Mouse (Mus musculus) limb, embryonic 10.5 days (tissue): ENCODE measurements at regions not wholly inside any gene's neighbourhood (a gene's known extent, or its start where the extent isn't known, plus 50 kb on each side); places are given as distances from the start of the nearest gene placed in this dataset.

Source experiments
- DNase-seq: peaks from one replicate; pipeline ENCODE4 v3.0.0-alpha.2; 2017; ENCODE audit warnings: low spot score
- H3K27ac ChIP-seq: fragments of 300-500 bp; sonication (generic); 2 replicates; pipeline ENCODE4 v1.5.1; 2016; ENCODE audit warnings: mild to moderate bottlenecking
- H3K27me3 ChIP-seq: fragments of 300-500 bp; sonication (generic); 2 replicates; pipeline ENCODE4 v1.6.1; 2016; ENCODE audit warnings: low read depth, mild to moderate bottlenecking; ENCODE audit not compliant: poor library complexity, severe bottlenecking
- H3K36me3 ChIP-seq: fragments of 300-500 bp; sonication (generic); 2 replicates; pipeline ENCODE4 v1.6.1; 2016; ENCODE audit warnings: mild to moderate bottlenecking, moderate library complexity
- H3K4me1 ChIP-seq: fragments of 300-500 bp; sonication (generic); 2 replicates; pipeline ENCODE4 v1.6.1; 2016
- H3K4me3 ChIP-seq: fragments of 300-500 bp; sonication (generic); 2 replicates; pipeline ENCODE4 v1.5.1; 2016; ENCODE audit warnings: mild to moderate bottlenecking, moderate library complexity
- H3K9me3 ChIP-seq: fragments of 300-500 bp; sonication (generic); replicated peaks from 2 replicates; pipeline ENCODE4 v1.6.1; 2016; ENCODE audit warnings: mild to moderate bottlenecking
- WGBS: fragments of 180-500 bp; shearing (Covaris S2); methylation state at CpG from one replicate; pipeline ENCODE4 v1.1.7; 2016; 5-methylcytosine and 5-hydroxymethylcytosine counted together

DNA sequence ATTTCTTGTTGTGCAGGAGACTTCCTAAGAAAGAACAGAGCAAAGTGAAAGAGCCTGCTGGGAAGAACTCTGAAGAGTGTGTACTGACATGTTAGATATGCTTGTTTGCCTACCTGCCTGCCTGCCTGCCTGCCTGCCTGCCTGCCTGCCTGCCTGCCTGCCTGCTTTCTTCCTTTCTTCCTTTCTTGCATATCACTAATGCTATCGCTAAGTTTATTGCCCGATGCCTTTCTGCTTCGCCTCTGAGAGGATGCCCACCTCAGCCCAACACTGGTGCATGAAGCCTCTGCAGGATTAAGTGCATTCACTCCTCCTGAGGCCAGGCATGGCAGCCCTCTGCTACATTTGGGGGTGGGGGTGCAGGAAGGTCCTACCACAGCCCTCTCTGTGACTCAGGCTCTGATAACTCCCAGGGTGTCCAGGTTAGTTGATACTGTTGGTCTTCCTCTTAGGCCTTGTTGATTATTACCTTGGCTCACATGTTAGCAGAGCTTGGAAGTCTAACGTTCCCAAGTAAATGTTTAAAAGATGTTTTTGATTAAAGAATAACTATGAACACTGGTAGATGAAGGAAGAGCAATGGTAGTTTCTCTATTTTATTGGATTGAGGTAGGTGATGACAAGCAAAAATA, 547.6 kb downstream of the Etv1 start:
- no peaks in the 10 kb centered on the region for H3K36me3 ChIP-seq
- whole genome bisulfite sequencing: 79% methylated on average over 4 of the region's 4 CpGs
- peaks cover 13% of the 10 kb centered on the region; the same call in 1 of the 2 replicates for H3K4me1 ChIP-seq
- H3K4me3 ChIP-seq: no peak overlapping the region
- no peak for DNase-seq
- no peaks in the 10 kb centered on the region for H3K27me3 ChIP-seq
- no peaks in the 10 kb centered on the region for H3K9me3 ChIP-seq
- no peak overlapping the region for H3K27ac ChIP-seq

DNA sequence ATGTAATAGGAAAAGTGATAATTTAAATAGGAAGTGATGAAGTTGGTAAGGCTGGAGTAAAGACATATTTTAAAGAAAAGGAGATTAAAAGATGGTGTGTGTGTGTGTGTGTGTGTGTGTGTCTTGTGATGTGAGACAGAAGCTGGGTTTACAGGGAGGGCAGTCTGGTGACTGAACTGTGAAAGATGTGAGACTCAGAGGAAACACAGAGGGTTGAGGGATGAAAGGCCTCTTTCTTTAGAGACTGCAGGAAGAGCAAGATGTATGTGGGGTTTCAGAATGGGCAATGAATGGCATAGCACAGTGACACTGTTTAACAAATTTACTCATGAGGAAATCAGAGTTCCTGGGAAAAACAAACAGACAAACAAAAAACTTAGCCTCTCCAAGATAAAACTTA, 549.2 kb downstream of the Etv1 start:
- H3K4me3 ChIP-seq: no peak overlapping the region
- H3K27me3 ChIP-seq: no peaks in the 10 kb centered on the region
- no peak overlapping the region for H3K27ac ChIP-seq
- DNase-seq: no peak
- peaks cover 13% of the 10 kb centered on the region; the same call in 1 of the 2 replicates for H3K4me1 ChIP-seq
- no peaks in the 10 kb centered on the region for H3K9me3 ChIP-seq
- H3K36me3 ChIP-seq: no peaks in the 10 kb centered on the region

DNA sequence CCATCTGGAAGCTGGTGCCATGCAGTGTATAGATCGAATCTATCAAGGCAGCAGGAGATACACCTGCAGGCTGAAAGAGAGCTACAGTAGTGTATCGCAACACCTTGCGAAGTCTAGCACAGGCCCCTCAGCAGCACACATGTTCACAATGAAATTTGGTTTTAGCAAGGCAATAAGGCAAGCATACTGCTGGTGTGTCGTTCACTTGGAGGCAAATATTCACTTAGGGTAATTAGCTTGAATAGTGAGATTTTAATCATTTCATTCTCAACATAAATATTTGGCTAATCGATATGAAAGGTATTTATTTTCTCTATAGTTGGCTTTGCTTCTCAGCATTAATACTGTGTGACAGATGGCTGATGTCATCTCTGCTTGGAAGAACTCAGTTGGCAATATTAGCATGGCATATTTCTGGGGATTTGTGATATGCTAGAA, 559.9 kb downstream of the Etv1 start:
- Histone ChIP-seq H3K36me3 (no peaks in the 10 kb centered on the region), H3K9me3 (no peaks in the 10 kb centered on the region), H3K4me3 (no peak overlapping the region), H3K27ac (no peak overlapping the region), H3K27me3 (no peaks in the 10 kb centered on the region), H3K4me1 (no peaks in the 10 kb centered on the region)
- 96% methylated on average over 5 of the region's 5 CpGs for WGBS
- DNase-seq: no peak

DNA sequence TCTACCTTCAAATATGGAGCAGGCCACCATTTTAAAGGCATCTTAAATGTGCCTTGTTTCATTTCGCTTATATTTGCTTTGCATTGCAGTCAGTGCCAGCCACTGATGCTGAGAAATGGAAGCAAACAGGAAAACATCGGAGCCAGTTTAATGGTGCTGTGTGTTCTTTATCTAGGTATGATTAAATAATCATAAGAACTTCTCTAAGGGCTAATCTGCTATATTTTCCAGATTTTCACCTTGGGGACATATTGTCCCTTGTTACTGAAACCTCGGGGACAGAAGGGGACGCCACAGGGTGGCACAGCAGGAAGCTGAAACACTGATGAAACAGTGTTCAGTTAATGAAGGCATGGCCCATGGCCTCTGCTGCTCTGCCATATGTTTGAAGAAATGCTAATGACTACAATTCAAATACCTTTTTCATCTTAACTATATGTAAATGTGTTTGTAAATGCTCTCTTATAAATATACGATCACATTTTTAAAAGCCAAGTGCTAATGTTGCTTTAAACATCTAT, 562.6 kb downstream of the Etv1 start:
- Histone ChIP-seq H3K27ac (no peak overlapping the region), H3K4me3 (no peak overlapping the region), H3K4me1 (no peaks in the 10 kb centered on the region), H3K9me3 (no peaks in the 10 kb centered on the region), H3K27me3 (no peaks in the 10 kb centered on the region), H3K36me3 (no peaks in the 10 kb centered on the region)
- 85% methylated on average over 5 of the region's 5 CpGs for WGBS
- no peak for DNase-seq

DNA sequence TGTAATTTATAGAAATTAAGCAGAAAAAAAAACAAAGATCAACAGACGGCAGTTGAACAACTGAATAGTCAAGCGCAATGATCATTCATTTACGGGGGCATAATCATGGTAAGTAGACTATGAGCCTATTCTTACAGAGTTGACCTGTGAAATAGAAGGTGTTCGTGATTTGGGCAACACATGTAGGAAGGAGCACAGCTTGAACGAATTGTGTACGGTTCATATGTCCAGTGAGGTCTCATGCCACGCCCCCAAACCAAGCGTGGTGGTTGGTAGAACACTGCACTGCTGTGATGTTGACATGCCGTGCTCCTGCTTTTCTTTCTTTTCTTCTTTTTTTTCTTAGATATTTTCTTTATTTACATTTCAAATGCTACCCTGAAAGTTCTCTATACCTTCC, 563.1 kb downstream of the Etv1 start:
- Histone ChIP-seq H3K36me3 (no peaks in the 10 kb centered on the region), H3K4me1 (no peaks in the 10 kb centered on the region), H3K27me3 (no peaks in the 10 kb centered on the region), H3K4me3 (no peak overlapping the region), H3K27ac (no peak overlapping the region), H3K9me3 (no peaks in the 10 kb centered on the region)
- no peak for DNase-seq
- WGBS: 89% methylated on average over 9 of the region's 9 CpGs

DNA sequence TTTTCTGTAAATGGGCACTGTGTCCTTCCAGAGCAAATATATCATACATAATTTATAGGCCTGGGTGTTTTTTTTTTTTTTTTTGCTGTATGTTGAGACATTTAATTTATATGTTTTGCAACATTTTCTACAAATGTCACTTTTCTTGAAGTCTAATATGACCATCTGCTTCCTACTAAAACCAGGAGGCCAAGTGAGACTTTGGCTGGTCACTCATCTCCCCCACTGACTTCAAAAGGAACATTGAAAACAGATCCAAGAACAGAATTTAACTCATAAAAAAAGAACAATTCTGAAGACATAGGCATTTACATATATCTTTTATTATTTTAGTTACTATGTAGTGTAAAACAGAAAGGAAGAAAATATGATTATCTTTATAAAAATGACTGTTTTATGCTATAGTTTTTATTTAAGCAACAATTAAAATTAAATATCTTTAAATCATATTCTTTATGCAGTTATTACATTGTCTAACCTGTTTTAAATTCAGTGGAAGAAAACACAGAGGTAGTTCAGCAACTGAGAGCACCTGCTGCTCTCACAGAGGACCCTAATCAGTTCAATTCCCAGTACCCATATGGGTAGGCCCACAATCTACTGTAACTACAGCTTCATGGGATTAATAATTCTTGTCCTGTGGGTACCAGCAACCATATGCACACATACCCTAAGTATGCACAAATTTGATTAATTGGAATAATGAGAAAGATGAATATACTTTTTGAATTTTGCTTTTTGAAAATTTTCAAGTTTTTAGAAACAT, 592.5 kb downstream of the Etv1 start:
- Histone ChIP-seq H3K9me3 (no peaks in the 10 kb centered on the region), H3K27me3 (no peaks in the 10 kb centered on the region), H3K4me3 (no peak overlapping the region), H3K4me1 (no peaks in the 10 kb centered on the region), H3K27ac (no peak overlapping the region), H3K36me3 (no peaks in the 10 kb centered on the region)
- no peak for DNase-seq

DNA sequence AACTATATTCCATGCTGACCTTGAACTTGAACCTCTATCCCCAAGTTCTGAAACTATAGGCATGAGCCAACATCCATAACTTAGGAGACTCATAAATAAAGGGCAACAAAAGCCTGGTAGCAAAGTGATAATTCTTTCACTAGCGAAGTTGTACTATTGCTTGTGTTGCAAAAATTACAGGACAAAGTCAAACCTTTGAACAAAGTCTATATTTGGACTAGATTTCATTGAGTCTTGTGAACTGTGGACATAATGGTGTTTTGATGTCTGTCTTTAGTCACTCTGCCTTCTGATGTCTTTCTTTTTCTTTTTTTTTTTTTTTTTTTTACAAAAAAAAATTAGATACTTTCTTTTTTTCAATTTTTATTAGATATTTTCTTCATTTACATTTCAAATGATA, 594.5 kb downstream of the Etv1 start:
- no peak for DNase-seq
- Histone ChIP-seq H3K27ac (no peak overlapping the region), H3K9me3 (no peaks in the 10 kb centered on the region), H3K4me1 (no peaks in the 10 kb centered on the region), H3K27me3 (no peaks in the 10 kb centered on the region), H3K36me3 (no peaks in the 10 kb centered on the region), H3K4me3 (no peak overlapping the region)
- 93% methylated on average over 1 of the region's 1 CpGs for WGBS
